Mouse (Mus musculus) thymus, adult 2 months (tissue): ENCODE data around the gene Cxcl10.

Experiments used
- CTCF ChIP-seq: fragments of 200-500 bp; IDR thresholded peaks from 2 replicates; pipeline ENCODE4 v1.5.1; 2012; ENCODE audit warnings: mild to moderate bottlenecking, control low read depth, low read length, moderate library complexity, borderline replicate concordance; ENCODE audit not compliant: control insufficient read depth, poor library complexity, insufficient read depth; ENCODE audit errors: extremely low read depth
- POLR2A ChIP-seq: fragments of 200-500 bp; IDR thresholded peaks from 2 replicates; pipeline ENCODE4 v1.6.1; 2012; ENCODE audit warnings: mild to moderate bottlenecking, low read length, control low read depth, moderate library complexity; ENCODE audit not compliant: control insufficient read depth, poor library complexity, insufficient read depth; ENCODE audit errors: extremely low read depth

GRCm38 (mm10) chr5:92370392-92370791 lies 21.7 kb upstream of the Cxcl10 start:
- TF ChIP-seq CTCF = no peak
- TF ChIP-seq POLR2A = no peak
